Mouse (Mus musculus) embryonic facial prominence, embryonic 11.5 days (tissue): ENCODE measurements at regions not wholly inside any gene's neighbourhood (a gene's known extent, or its start where the extent isn't known, plus 50 kb on each side); places are given as distances from the start of the nearest gene placed in this dataset.

Experiments
- ATAC-seq: fragments of 200-750 bp; cut with Nextera tagmentation; replicated peaks from 2 replicates; pipeline ENCODE4 v1.8.0; 2017; ENCODE audit warnings: low read depth; ENCODE audit not compliant: insufficient number of reproducible peaks, low FRiP score, low TSS enrichment
- DNase-seq: peaks from one replicate; pipeline ENCODE4 v3.0.0-alpha.2; 2015; ENCODE audit warnings: low spot score
- H3K27ac ChIP-seq: fragments of 300-500 bp; sonication (generic); replicated peaks from 2 replicates; pipeline ENCODE4 v1.5.1; 2014; ENCODE audit warnings: mild to moderate bottlenecking, low read depth, low read length, control low read depth
- H3K27me3 ChIP-seq: fragments of 300-500 bp; sonication (generic); 2 replicates; pipeline ENCODE4 v1.6.1; 2014; ENCODE audit warnings: mild to moderate bottlenecking, low read length, moderate library complexity, mixed read lengths; ENCODE audit not compliant: control insufficient read depth, insufficient read depth
- H3K36me3 ChIP-seq: fragments of 300-500 bp; sonication (generic); replicated peaks from 2 replicates; pipeline ENCODE4 v1.6.1; 2014; ENCODE audit warnings: low read depth, mild to moderate bottlenecking, low read length, moderate library complexity, mixed read lengths; ENCODE audit not compliant: control insufficient read depth, insufficient read depth
- H3K4me1 ChIP-seq: fragments of 300-500 bp; sonication (generic); 2 replicates; pipeline ENCODE4 v1.6.1; 2014; ENCODE audit warnings: low read length, mixed read lengths; ENCODE audit not compliant: control insufficient read depth, insufficient read depth
- H3K4me2 ChIP-seq: fragments of 300-500 bp; sonication (generic); 2 replicates; pipeline ENCODE4 v1.6.1; 2014; ENCODE audit warnings: low read depth, mild to moderate bottlenecking, control low read depth, low read length, moderate library complexity
- H3K4me3 ChIP-seq: fragments of 300-500 bp; sonication (generic); 2 replicates; pipeline ENCODE4 v1.5.1; 2014; ENCODE audit warnings: low read depth, low read length, control low read depth
- H3K9ac ChIP-seq: fragments of 300-500 bp; sonication (generic); replicated peaks from 2 replicates; pipeline ENCODE4 v1.6.1; 2014; ENCODE audit warnings: mild to moderate bottlenecking, control low read depth, low read length
- H3K9me3 ChIP-seq: fragments of 300-500 bp; sonication (generic); replicated peaks from 2 replicates; pipeline ENCODE4 v1.6.1; 2016; ENCODE audit warnings: mild to moderate bottlenecking, low read length, inconsistent platforms, mixed read lengths; ENCODE audit not compliant: control insufficient read depth
- WGBS: fragments of 180-500 bp; shearing (Covaris S2); extraction: QIAGEN DNeasy Blood & Tissue Kit; methylation state at CpG from one replicate; pipeline ENCODE4 v1.1.7; 2014; 5-methylcytosine and 5-hydroxymethylcytosine counted together

DNA sequence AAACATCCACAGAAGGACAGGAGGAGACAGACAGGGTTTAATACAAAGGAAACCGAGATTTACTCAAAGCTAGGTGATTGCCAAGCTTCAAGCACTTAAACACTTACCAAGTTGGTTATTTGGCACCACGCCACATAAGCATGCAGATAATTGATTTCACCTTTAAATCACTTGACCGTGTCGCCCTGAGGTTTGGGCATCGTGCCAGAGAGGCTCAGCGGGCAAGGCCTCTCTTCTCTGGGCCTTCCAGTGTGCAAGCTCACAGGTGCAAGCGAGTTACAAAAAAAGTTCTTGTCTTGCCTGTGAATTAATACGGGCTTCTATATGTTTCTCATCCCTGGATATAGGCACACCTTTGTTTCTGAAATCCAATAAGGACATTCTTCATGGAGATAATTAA, 78.4 kb upstream of the 4930583I09Rik start:
- no peaks in the 10 kb centered on the region for H3K4me1 ChIP-seq
- peak; percentile 50 for DNase-seq
- H3K9me3 ChIP-seq = no peaks in the 10 kb centered on the region
- H3K27me3 ChIP-seq = no peaks in the 10 kb centered on the region
- H3K27ac ChIP-seq = no peak overlapping the region
- 47% methylated on average over 8 of the region's 8 CpGs for whole genome bisulfite sequencing
- no peak for ATAC-seq
- no peak overlapping the region for H3K9ac ChIP-seq
- no peak overlapping the region for H3K4me3 ChIP-seq
- H3K36me3 ChIP-seq = no peaks in the 10 kb centered on the region
- no peak overlapping the region for H3K4me2 ChIP-seq

DNA sequence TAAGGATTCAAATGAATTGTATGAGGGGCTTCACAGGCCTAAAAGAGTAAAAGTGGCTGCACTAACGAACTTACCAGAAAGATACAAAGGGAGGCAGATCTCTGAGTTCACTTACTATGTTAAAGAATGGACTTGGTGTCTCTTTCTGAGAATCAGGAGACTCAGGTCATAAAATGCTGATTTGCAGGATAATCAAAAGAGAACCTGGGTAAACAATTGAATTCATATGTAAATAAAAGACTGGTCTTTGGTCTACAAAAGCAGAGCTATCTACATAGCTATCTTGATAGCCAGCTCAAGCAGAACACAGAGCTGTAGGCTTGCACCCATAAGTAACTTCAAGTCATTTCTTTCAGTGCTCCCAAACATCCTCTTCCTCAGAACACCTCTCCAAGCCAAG, 72.8 kb upstream of the 4930583I09Rik start:
- Histone ChIP-seq H3K27ac (no peak overlapping the region), H3K4me2 (no peak overlapping the region), H3K4me1 (no peaks in the 10 kb centered on the region), H3K4me3 (no peak overlapping the region), H3K27me3 (no peaks in the 10 kb centered on the region), H3K9ac (no peak overlapping the region), H3K9me3 (no peaks in the 10 kb centered on the region), H3K36me3 (no peaks in the 10 kb centered on the region)
- ATAC-seq (no peak), DNase-seq (no peak)
- 88% methylated on average over 1 of the region's 1 CpGs for WGBS

DNA sequence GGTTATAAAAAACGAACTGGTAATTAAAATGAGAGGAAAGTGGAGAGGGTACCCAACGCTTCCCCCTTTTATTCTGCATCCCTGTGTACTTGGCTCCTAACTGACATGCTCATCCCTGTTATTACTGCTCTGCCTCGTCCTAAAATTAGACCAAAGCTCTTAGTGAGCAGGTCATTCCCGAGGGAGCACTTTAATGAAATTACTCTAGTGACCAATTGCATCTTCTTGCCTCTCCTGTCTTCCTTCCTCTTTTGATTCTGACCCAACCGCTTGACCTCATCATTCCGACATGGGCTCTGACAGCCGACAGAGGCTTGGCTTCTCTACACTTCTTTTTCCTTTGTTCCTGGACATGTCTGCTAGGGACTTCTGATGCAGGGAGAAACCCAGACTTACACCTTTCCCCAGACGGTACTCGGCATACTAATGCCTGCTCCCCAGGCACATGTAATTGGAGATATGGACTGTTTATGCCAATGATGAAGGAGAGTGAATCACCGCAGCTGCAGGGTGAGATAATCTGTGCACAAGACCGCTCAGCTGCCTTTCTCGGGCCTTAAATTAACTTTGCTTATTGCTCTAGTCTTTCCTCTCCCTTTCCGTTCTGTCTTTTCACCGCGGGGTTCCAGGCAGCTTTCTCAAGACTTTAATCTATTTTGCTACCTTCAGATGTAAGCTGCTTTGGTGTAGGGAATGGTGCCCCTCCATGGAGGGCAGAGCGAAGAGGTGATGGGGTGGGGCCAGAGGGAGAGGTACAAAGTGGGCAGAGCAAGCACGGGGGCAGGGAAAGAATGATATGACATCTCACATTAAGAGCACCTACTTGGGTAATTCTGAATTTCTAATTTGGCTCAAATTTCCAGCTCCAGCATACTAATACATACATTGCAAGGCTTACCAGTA, 66.1 kb upstream of the 4930583I09Rik start:
- H3K27ac ChIP-seq = no peak overlapping the region
- H3K36me3 ChIP-seq = no peaks in the 10 kb centered on the region
- H3K9ac ChIP-seq = no peak overlapping the region
- no peaks in the 10 kb centered on the region for H3K27me3 ChIP-seq
- no peak for ATAC-seq
- H3K4me1 ChIP-seq = no peaks in the 10 kb centered on the region
- no peak overlapping the region for H3K4me3 ChIP-seq
- H3K4me2 ChIP-seq = no peak overlapping the region
- DNase-seq = peak; percentile 19
- H3K9me3 ChIP-seq = no peaks in the 10 kb centered on the region
- 56% methylated on average over 17 of the region's 17 CpGs for WGBS

DNA sequence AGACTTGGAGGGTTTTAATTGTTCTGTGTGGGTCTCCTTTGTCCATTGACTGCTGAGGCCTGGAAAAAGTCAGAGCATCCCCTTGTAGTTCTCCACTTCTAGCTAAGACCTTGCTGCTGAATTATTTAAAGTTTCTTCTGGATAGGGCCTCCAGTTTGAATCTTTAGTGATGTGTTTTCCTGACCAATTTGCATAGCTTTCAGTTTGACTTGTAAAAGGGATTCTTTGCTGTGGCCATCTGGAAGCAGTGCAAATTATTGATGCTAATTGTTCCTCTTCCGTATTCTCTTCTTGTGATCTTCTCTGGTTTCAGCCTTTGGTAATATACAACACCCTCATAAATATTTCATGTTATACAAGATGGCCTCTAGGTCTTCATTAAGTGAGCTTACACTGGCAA, 61.6 kb upstream of the 4930583I09Rik start:
- H3K9ac ChIP-seq = no peak overlapping the region
- H3K27me3 ChIP-seq = no peaks in the 10 kb centered on the region
- ATAC-seq = no peak
- 67% methylated on average over 1 of the region's 1 CpGs for WGBS
- no peak overlapping the region for H3K4me3 ChIP-seq
- no peak overlapping the region for H3K4me2 ChIP-seq
- H3K36me3 ChIP-seq = no peaks in the 10 kb centered on the region
- no peaks in the 10 kb centered on the region for H3K4me1 ChIP-seq
- H3K9me3 ChIP-seq = no peaks in the 10 kb centered on the region
- no peak for DNase-seq
- H3K27ac ChIP-seq = no peak overlapping the region

DNA sequence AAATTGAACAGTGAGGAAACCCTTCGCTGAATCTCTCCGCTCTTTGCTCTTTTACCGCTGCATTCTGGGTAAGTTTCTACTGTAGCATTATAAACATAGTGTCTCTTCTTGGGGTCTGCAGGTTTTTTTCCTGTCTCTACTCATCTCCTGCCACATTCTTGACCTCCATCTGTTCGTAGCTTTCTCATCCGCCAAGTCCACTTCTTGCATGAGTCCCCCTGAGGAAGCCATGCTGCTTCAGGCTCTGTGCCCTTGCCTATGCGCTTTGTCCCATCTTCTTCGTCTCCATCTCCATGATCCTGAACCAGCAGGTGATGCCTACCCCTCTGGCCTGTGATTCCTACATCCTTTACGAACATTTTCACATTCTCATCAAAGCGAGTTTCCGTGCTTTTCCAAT, 60.0 kb upstream of the 4930583I09Rik start:
- 95% methylated on average over 10 of the region's 10 CpGs for WGBS
- H3K36me3 ChIP-seq = no peaks in the 10 kb centered on the region
- no peak overlapping the region for H3K4me2 ChIP-seq
- DNase-seq (no peak), ATAC-seq (no peak)
- H3K9ac ChIP-seq = no peak overlapping the region
- H3K27ac ChIP-seq = no peak overlapping the region
- no peaks in the 10 kb centered on the region for H3K4me1 ChIP-seq
- H3K9me3 ChIP-seq = no peaks in the 10 kb centered on the region
- H3K27me3 ChIP-seq = no peaks in the 10 kb centered on the region
- H3K4me3 ChIP-seq = no peak overlapping the region

DNA sequence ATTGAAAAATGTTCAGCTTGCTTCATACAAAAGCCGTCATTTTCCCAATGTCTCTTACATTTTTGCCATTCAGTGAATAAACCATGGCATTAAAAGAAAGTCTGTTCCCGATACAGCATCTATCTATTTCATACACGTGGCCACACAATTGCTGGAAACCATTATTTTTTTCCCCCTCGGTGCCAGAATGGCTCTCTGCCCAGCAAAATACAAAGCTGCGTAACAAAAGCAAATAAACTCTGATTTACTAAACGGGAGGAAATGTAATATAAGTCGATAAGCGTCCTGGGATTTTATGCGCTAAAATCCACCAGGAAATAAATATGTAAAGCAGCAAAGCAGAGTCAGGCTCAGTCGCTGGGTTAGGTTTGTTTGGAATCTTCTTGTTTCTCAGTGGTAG, 59.6 kb upstream of the 4930583I09Rik start:
- no peaks in the 10 kb centered on the region for H3K4me1 ChIP-seq
- H3K4me3 ChIP-seq = no peak overlapping the region
- DNase-seq (no peak), ATAC-seq (no peak)
- H3K36me3 ChIP-seq = no peaks in the 10 kb centered on the region
- no peak overlapping the region for H3K27ac ChIP-seq
- 80% methylated on average over 10 of the region's 10 CpGs for WGBS
- H3K9ac ChIP-seq = no peak overlapping the region
- H3K9me3 ChIP-seq = no peaks in the 10 kb centered on the region
- H3K4me2 ChIP-seq = no peak overlapping the region
- H3K27me3 ChIP-seq = no peaks in the 10 kb centered on the region

DNA sequence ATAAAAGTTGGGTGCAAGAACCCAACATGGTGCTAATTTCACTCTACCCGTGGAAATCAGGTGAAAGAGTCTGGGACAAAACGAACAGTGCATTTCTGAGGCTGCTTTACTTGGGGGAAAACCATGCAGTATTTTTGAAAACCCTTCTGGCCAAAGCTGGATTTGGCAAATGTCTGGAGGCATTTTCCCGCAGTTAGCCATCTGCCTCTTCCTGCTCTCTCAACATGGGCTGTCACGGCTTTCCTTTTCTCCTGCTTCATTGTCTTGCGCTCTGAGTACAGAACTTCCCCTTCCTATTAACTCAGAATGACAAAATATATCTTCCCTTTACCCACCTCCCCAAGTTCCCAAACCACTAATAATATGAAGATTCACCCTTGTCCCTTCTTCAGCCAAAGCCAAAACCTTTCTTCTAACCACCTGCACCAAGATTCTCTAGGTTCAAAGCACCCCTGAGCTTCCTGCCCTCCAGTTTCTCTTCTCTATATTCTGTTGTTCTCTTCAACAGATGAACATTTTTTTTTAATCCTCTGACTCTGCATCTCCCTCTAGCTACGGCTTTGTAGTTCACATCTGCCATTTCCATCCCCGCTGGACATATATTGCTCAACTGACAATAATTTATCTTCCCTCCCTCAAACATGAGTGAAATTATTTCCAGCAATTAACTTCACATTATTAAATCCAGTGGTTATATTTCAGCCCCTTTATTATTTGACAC, 57.5 kb upstream of the 4930583I09Rik start:
- no peaks in the 10 kb centered on the region for H3K9me3 ChIP-seq
- ATAC-seq = no peak
- no peak for DNase-seq
- WGBS = 86% methylated on average over 7 of the region's 7 CpGs
- no peaks in the 10 kb centered on the region for H3K27me3 ChIP-seq
- H3K4me2 ChIP-seq = no peak overlapping the region
- H3K36me3 ChIP-seq = no peaks in the 10 kb centered on the region
- H3K4me1 ChIP-seq = no peaks in the 10 kb centered on the region
- no peak overlapping the region for H3K9ac ChIP-seq
- H3K27ac ChIP-seq = no peak overlapping the region
- H3K4me3 ChIP-seq = no peak overlapping the region
